Mouse (Mus musculus) adrenal gland, adult 2 months (tissue): ENCODE data around the gene Cyp4f13. TPM values are rescaled to one million over a fixed set of nuclear protein-coding genes. Genes with fewer than 3 reads are reported as not detected.

ENCODE experiments used
- DNase-seq: peaks from one replicate; pipeline ENCODE4 v3.0.0; 2021
- long read RNA-seq: library from polyadenylated mRNA; stranded (forward); transcript quantifications from one replicate; pipeline ENCODE4 v2.0.0, GENCODE M21; 2021
- polyA plus RNA-seq: library from polyadenylated mRNA; depleted of rRNA; stranded (reverse); fragments of >200 nt; gene quantifications from 2 replicates; pipeline ENCODE4 v1.2.3, GENCODE M21; 2012; rRNA removed
- total RNA-seq, 2 experiments: library from RNA; stranded (reverse); gene quantifications; 2 replicates each; pipeline ENCODE4 v1.2.3; 2021

Cyp4f13 gene
- 10 to 100 TPM; 55.3 to 71.1 TPM for total RNA-seq
- polyA plus RNA-seq: 80.1 and 92.0 TPM in 2 replicates
- long read RNA-seq, transcript Cyp4f13-201 (13 exons, 1,752 nt): major isoform, 28 of 44 reads
- long read RNA-seq, partial matches to known transcripts: 6 of 44 reads
- long read RNA-seq, other reads (novel, unspliced or antisense): 10 of 44 reads

GRCm38 (mm10) chr17:32947215-32947914 is at the start of gene Cyp4f13:
Cyp4f13 (minus strand) TSS chr17:32947402.
- DNase-seq: peak; percentile 100

GRCm38 (mm10) chr17:32992699-32993474 is 45.7 kb upstream of the Cyp4f13 start, which contains the start of gene Zfp952:
Zfp952 (plus strand) TSS chr17:32993129.
- DNase-seq: peak; percentile 91

GRCm38 (mm10) chr17:32991965-32992698 is 44.9 kb upstream of the Cyp4f13 start:
- peak; percentile 8 for DNase-seq

GRCm38 (mm10) chr17:32986301-32986700 is 39.1 kb upstream of the Cyp4f13 start:
- no peak for DNase-seq

GRCm38 (mm10) chr17:32981361-32981760 is 34.2 kb upstream of the Cyp4f13 start:
- no peak for DNase-seq

- DNase-seq: peak; percentile 95
Observed at GRCm38 (mm10) chr17:32965623-32966290, 18.6 kb upstream of the Cyp4f13 start, which contains the start of gene Zfp472. Zfp472 (plus strand) TSS chr17:32965814.

GRCm38 (mm10) chr17:32965253-32965622 is 18.0 kb upstream of the Cyp4f13 start:
- DNase-seq: no peak

- DNase-seq: peak; percentile 84
Observed at GRCm38 (mm10) chr17:32951441-32951840, 4.2 kb upstream of the Cyp4f13 start.

GRCm38 (mm10) chr17:32951006-32951405 is 3.8 kb upstream of the Cyp4f13 start:
- no peak for DNase-seq

- no peak for DNase-seq
Observed at GRCm38 (mm10) chr17:32950136-32950535, 2.9 kb upstream of the Cyp4f13 start.

- no peak for DNase-seq
Observed at GRCm38 (mm10) chr17:32946716-32947115, 486 bp downstream of the Cyp4f13 start.

- no peak for DNase-seq
Observed at GRCm38 (mm10) chr17:32944402-32945035, 2.7 kb downstream of the Cyp4f13 start.

GRCm38 (mm10) chr17:32943661-32944060 is 3.5 kb downstream of the Cyp4f13 start:
- DNase-seq: no peak

GRCm38 (mm10) chr17:32939831-32940230 is 7.4 kb downstream of the Cyp4f13 start:
- peak; percentile 38 for DNase-seq

GRCm38 (mm10) chr17:32927803-32928202 is 19.4 kb downstream of the Cyp4f13 start:
- DNase-seq: no peak

GRCm38 (mm10) chr17:32924658-32925312 is 22.4 kb downstream of the Cyp4f13 start:
- DNase-seq: peak; percentile 88

- DNase-seq: no peak
Observed at GRCm38 (mm10) chr17:32923681-32924080, 23.5 kb downstream of the Cyp4f13 start.

GRCm38 (mm10) chr17:32919123-32919522 is 28.1 kb downstream of the Cyp4f13 start:
- DNase-seq: no peak

GRCm38 (mm10) chr17:32917131-32917530 is 30.1 kb downstream of the Cyp4f13 start, which contains the start of gene Cyp4f14:
Cyp4f14 (minus strand) TSS chr17:32917342.
- peak; percentile 92 for DNase-seq

GRCm38 (mm10) chr17:32916075-32916474 is 31.1 kb downstream of the Cyp4f13 start:
- DNase-seq: no peak
